Mouse (Mus musculus) left cerebral cortex, postnatal 10 days (tissue): Measurements from ENCODE around the gene Kcng3. TPM values are rescaled to one million over a fixed set of nuclear protein-coding genes. Genes with fewer than 3 reads are reported as not detected.

Experiments
- total RNA-seq, 2 experiments: library from RNA; stranded (reverse); gene quantifications; 2 replicates each; pipeline ENCODE4 v1.2.3; 2021

Kcng3 gene
- total RNA-seq, 2 experiments from 2014 or later = 5.3 to 8.7 TPM

Other genes starting within 250 kb of the Kcng3 start
- 100 to 1,000 TPM; 193 to 198 TPM for gene Cox7a2l, start 114.6 kb downstream of the Kcng3 start, total RNA-seq
- 10 to 100 TPM; 57.6 to 65.6 TPM for gene Mta3, start 74.3 kb upstream of the Kcng3 start, total RNA-seq
- gene Haao, start 216.1 kb upstream of the Kcng3 start, total RNA-seq = not detected